Mouse (Mus musculus) liver, embryonic 14.5 days (tissue): Measurements from ENCODE around the gene Plagl2.

ENCODE experiments used
- CTCF ChIP-seq: IDR thresholded peaks from 2 replicates; pipeline ENCODE4 v1.5.1; 2016; ENCODE audit warnings: antibody characterized with exemption, low read depth, control low read depth
- EP300 ChIP-seq: IDR thresholded peaks from 2 replicates; pipeline ENCODE4 v1.6.1; 2016; ENCODE audit warnings: antibody characterized with exemption, low read depth

DNA sequence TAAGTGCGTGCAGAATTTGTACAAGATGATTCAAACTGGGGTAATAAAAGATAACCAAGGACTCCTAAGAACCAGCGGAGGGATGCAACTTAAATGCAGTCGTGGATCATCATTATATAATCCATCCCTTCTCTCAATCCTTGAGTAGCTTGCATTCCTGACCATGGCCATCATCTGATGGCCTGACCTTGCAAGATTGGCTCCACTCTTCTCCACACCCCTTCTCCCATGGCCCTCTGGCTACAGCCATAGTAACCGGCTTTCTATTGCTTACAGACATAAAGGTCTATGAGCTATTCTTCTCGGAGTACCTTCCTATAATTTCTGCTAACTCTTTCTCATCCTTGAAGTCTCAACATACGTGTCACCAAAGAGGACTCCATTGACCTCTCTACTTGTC is 930 bp upstream of the Plagl2 start:
- TF ChIP-seq CTCF (no peak), EP300 (no peak)
